Mouse (Mus musculus) heart, adult 2 months (tissue): ENCODE data around the gene Gm39566.

ENCODE experiments used
- CTCF ChIP-seq: fragments of 200-600 bp; IDR thresholded peaks from 2 replicates; pipeline ENCODE4 v1.8.1; 2022; ENCODE audit warnings: antibody characterized with exemption, mild to moderate bottlenecking, moderate library complexity
- POLR2A ChIP-seq: fragments of 200-500 bp; IDR thresholded peaks from 2 replicates; pipeline ENCODE4 v1.6.1; 2011; ENCODE audit warnings: mild to moderate bottlenecking, low read depth, low read length, control low read depth; ENCODE audit not compliant: insufficient read depth

- TF ChIP-seq CTCF: no peak
- TF ChIP-seq POLR2A: peak; percentile 79
Observed at GRCm38 (mm10) chr11:69802648-69803105, 12.4 kb downstream of the Gm39566 start.
